In genomic region chr10:83354333-83354719, GRCm38 (mm10) we compare ENCODE assay signal across 8 mouse cellular contexts. TPM values are rescaled to one million over a fixed set of nuclear protein-coding genes. Genes with fewer than 3 reads are reported as not detected.
DNase-seq lines count a peak whose midpoint lies in the region; ATAC-seq and TF ChIP-seq lines count a peak whose summit lies in the region.

No protein-coding gene starts in this region.

- peaks cover 2% of the 10 kb centered on the region; the same call in 1 of the 2 replicates for H3K4me1 ChIP-seq in spleen, adult 2 months (ENCODE audit: control insufficient read depth, insufficient read depth, insufficient read length)
- H3K4me1 ChIP-seq in hindbrain, embryonic 16.5 days (ENCODE audit: control insufficient read depth, insufficient read depth, low read depth, low read length), result no peaks in the 10 kb centered on the region; the same call in none of the 2 replicates

- H3K27ac ChIP-seq in spleen, adult 2 months (ENCODE audit: insufficient read depth, low read length), result peak overlapping the region; percentile 12; the same call in 1 of the 2 replicates
- H3K27ac ChIP-seq in hindbrain, embryonic 16.5 days (ENCODE audit: low read depth, low read length), result no peak overlapping the region

- 65% methylated on average over 8 of the region's 8 CpGs for WGBS in spleen, adult 2 months
- 59% methylated on average over 8 of the region's 8 CpGs for WGBS in hindbrain, embryonic 16.5 days

- TF ChIP-seq POLR2A in spleen, adult 2 months (IDR thresholded peaks at IDR 0.05; ENCODE audit: low read depth, low read length), result no peak

- no peaks in the 10 kb centered on the region for H3K9me3 ChIP-seq in hindbrain, embryonic 16.5 days (ENCODE audit: control insufficient read depth, low read length)

- H3K36me3 ChIP-seq in spleen, adult 2 months (ENCODE audit: control insufficient read depth, insufficient read depth, low read length), result no peaks in the 10 kb centered on the region
- H3K36me3 ChIP-seq in hindbrain, embryonic 16.5 days (ENCODE audit: control insufficient read depth, insufficient read depth, low read length), result no peaks in the 10 kb centered on the region

- no peaks in the 10 kb centered on the region for H3K27me3 ChIP-seq in spleen, adult 2 months (ENCODE audit: control insufficient read depth, insufficient read depth, low read length)
- no peaks in the 10 kb centered on the region for H3K27me3 ChIP-seq in hindbrain, embryonic 16.5 days (replicated peaks; ENCODE audit: control insufficient read depth, insufficient read depth, low read length)

- no peak for TF ChIP-seq CTCF in spleen, adult 2 months (IDR thresholded peaks at IDR 0.05; ENCODE audit: extremely low read depth, insufficient read depth, insufficient read length, insufficient replicate concordance)

- no peak overlapping the region for H3K4me3 ChIP-seq in spleen, adult 2 months (ENCODE audit: extremely low read depth, insufficient read depth, insufficient read length)
- no peak overlapping the region for H3K4me3 ChIP-seq in hindbrain, embryonic 16.5 days (ENCODE audit: low read length)

- ATAC-seq in hindbrain, embryonic 16.5 days, result peak; percentile 50; the same call in 1 of the 2 replicates

- peak overlapping the region; percentile 1; the same call in 1 of the 2 replicates for H3K4me2 ChIP-seq in hindbrain, embryonic 16.5 days (ENCODE audit: low read length)

- peak; percentile 24 for DNase-seq in gastrocnemius, adult 18-20 months (ENCODE audit: low spot score)
- no peak for DNase-seq in gastrocnemius, postnatal 25 days
- DNase-seq in spleen, adult 2 months (ENCODE audit: low read depth in 1 of 2, low spot score in 2 of 2), result no peak
- no peak for DNase-seq in spleen, postnatal 4 days (ENCODE audit: low spot score in 2 of 2)
- DNase-seq in retina, embryonic 14.5 days (ENCODE audit: low spot score), result peak; percentile 59
- no peak for DNase-seq in urinary bladder, adult 18-20 months (ENCODE audit: low spot score in 2 of 2)
- DNase-seq in gastrocnemius, postnatal 10 days, result no peak

- H3K9ac ChIP-seq in hindbrain, embryonic 16.5 days (ENCODE audit: low read depth, low read length), result no peak overlapping the region

RNA-seq across cellular contexts. Expression of gene D10Wsu102e, which starts 5.7 kb away (rescaled TPM):
- under 1 TPM; 0.45 to 0.53 TPM for total RNA-seq in gastrocnemius, adult 18-20 months (2021)
- under 1 TPM; 0.59 to 0.62 TPM for total RNA-seq in gastrocnemius, postnatal 25 days (2021)
- 0.25 and 0.29 TPM in 2 replicates for polyA plus RNA-seq in spleen, adult 2 months (2012; rRNA removed)
- polyA plus RNA-seq in hindbrain, embryonic 16.5 days (2015; fragmentation: Nextera tagmentation; extraction: Ambion mirVana), result 0.77 and 0.78 TPM in 2 replicates
- total RNA-seq in gastrocnemius, postnatal 10 days (2021), result under 1 TPM; 0.78 to 0.90 TPM

RNA-seq across cellular contexts. Expression of gene Slc41a2, which starts 16.6 kb away (rescaled TPM):
- total RNA-seq in gastrocnemius, adult 18-20 months (2021), result under 1 TPM; 0.50 to 0.53 TPM
- 1 to 10 TPM in 1 of 2 experiments, under 1 TPM in 1; 0.92 to 1.1 TPM for total RNA-seq in gastrocnemius, postnatal 25 days (2021)
- 1.7 and 2.3 TPM in 2 replicates for polyA plus RNA-seq in spleen, adult 2 months (2012; rRNA removed)
- 11.0 and 11.6 TPM in 2 replicates for polyA plus RNA-seq in hindbrain, embryonic 16.5 days (2015; fragmentation: Nextera tagmentation; extraction: Ambion mirVana)
- 1 to 10 TPM; 1.6 to 2.7 TPM for total RNA-seq in gastrocnemius, postnatal 10 days (2021)

Comparison
In these comparisons a context has a peak if more than half of its experiments do, and no peak if none do; other contexts are left out.
1. DNase-seq: peak in gastrocnemius, adult 18-20 months (single experiment) and retina, embryonic 14.5 days (single experiment); none in gastrocnemius, postnatal 25 days (single experiment), spleen, adult 2 months (0 of 2), spleen, postnatal 4 days (0 of 2), urinary bladder, adult 18-20 months (0 of 2) and gastrocnemius, postnatal 10 days (single experiment).